Mouse (Mus musculus) erythroblast, embryonic 14.5 days (primary cell): ENCODE measurements around the gene B3gat1.

Experiments used
- GATA1 ChIP-seq: IDR thresholded peaks from 2 replicates; pipeline ENCODE4 v1.6.1; 2012; ENCODE audit warnings: low read length, inconsistent platforms, mixed read lengths
- TAL1 ChIP-seq: IDR thresholded peaks from 3 replicates; pipeline ENCODE4 v1.6.1; 2012; ENCODE audit warnings: low read length, inconsistent platforms, mixed read lengths

DNA sequence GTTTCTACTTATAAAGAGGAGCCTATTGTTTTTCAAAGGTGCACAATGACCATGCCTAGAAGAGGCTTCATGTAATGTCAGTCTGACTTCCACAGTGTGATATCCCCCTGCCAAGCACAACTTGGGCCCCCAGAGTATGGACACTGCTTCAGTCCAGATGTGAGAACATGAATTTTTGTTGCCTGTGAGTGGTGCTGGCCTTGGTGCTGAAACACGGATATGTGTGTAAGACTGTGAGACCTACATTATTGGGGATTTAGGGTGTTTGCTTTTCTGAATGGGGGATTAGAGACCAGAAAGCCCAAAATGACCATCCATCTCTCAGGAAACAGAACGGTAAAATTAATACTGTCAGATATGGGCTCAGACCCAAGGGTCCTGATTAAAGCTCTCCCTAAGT, 6.1 kb upstream of the B3gat1 start:
- no peak for TF ChIP-seq GATA1
- no peak for TF ChIP-seq TAL1
